Mouse (Mus musculus): ENCODE data around the gene Fem1b. TPM values are rescaled to one million over a fixed set of nuclear protein-coding genes. Genes with fewer than 3 reads are reported as not detected.

The Fem1b gene
- total and polyA plus RNA-seq, 3 experiments: 16.3 to 112 (median 94.4) TPM

DNA sequence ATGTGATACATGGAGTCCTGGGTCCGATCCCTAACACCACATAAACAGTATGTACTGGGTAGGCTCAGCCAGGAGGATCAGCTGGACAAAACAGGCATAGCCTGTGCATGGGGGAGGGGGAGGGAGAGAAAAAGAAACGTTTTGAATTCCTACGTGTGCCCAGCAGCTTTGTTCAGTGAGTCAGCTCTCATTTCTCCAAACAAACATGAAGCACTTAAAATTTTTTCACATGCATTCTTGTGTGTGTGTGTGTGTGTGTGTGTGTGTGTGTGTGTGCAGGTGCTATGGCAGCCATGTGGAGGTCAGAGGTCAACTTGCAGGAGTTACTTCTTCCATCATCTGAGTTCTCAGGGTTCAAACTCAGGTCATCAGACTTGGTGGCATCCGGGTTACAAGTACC is 36.3 kb downstream of the Fem1b start:
- no peak overlapping the region for H3K4me3 ChIP-seq (ENCODE audit: low read depth, low read length)
- peaks cover 10% of the 10 kb centered on the region for H3K36me3 ChIP-seq (replicated peaks)
- H3K9me3 ChIP-seq (replicated peaks): no peaks in the 10 kb centered on the region
- peaks cover 5% of the 10 kb centered on the region; the same call in 1 of the 2 replicates for H3K27me3 ChIP-seq (ENCODE audit: insufficient read depth, low read length)
- no peak for DNase-seq (ENCODE audit: low spot score)
- ATAC-seq (ENCODE audit: extremely low read depth, insufficient number of reproducible peaks, low FRiP score, poor library complexity, severe bottlenecking): no peak
- TF ChIP-seq POLR2AphosphoS5 (IDR thresholded peaks at IDR 0.05; ENCODE audit: insufficient replicate concordance, low read depth, low read length): no peak
- H3K4me1 ChIP-seq (ENCODE audit: insufficient read depth, low read depth, low read length): peaks cover 17% of the 10 kb centered on the region

DNA sequence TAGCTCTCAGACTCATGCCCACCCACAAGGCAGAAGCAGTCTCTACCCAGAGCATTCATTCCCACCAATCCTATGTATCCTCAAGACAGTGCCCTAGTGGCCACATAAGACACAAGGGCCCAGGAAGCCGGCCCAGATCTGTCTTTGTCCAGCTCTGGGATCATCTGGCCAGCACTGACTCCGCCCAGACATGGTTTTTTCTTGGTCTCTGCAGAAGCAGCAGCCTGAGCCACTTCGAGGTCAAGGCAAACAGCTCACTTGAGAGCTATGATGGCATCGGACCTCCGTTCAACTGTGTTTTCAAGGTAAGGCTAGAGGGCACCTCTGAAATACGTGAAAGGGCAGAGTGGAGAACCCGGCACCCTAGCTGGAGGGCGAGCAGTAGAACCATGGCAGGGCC is 39.0 kb downstream of the Fem1b start:
- ATAC-seq (ENCODE audit: extremely low read depth, insufficient number of reproducible peaks, low FRiP score, poor library complexity, severe bottlenecking) (no peak), DNase-seq (ENCODE audit: low spot score) (no peak)
- peaks cover 6% of the 10 kb centered on the region; the same call in 1 of the 2 replicates for H3K9me3 ChIP-seq (replicated peaks)
- no peak for TF ChIP-seq GATA1 (IDR thresholded peaks at IDR 0.05; ENCODE audit: borderline replicate concordance, low read length)
- TF ChIP-seq GATA2 (IDR thresholded peaks at IDR 0.05; ENCODE audit: borderline replicate concordance, low read depth, low read length): no peak
- no peak for TF ChIP-seq CTCF (IDR thresholded peaks at IDR 0.05; ENCODE audit: low read depth, low read length)
- TF ChIP-seq POLR2AphosphoS5 (IDR thresholded peaks at IDR 0.05; ENCODE audit: insufficient replicate concordance, low read depth, low read length): no peak
- no peak for TF ChIP-seq TAL1 (conservative IDR thresholded peaks at IDR 0.05; ENCODE audit: low read depth, low read length)
- H3K4me3 ChIP-seq (ENCODE audit: low read depth, low read length): no peak overlapping the region
- peaks cover 16% of the 10 kb centered on the region; the same call in 1 of the 2 replicates for H3K27me3 ChIP-seq (ENCODE audit: insufficient read depth, low read length)
- H3K4me1 ChIP-seq (ENCODE audit: insufficient read depth, low read depth, low read length): peaks cover 7% of the 10 kb centered on the region; the same call in 1 of the 2 replicates
- peaks cover 2% of the 10 kb centered on the region for H3K36me3 ChIP-seq (replicated peaks)

DNA sequence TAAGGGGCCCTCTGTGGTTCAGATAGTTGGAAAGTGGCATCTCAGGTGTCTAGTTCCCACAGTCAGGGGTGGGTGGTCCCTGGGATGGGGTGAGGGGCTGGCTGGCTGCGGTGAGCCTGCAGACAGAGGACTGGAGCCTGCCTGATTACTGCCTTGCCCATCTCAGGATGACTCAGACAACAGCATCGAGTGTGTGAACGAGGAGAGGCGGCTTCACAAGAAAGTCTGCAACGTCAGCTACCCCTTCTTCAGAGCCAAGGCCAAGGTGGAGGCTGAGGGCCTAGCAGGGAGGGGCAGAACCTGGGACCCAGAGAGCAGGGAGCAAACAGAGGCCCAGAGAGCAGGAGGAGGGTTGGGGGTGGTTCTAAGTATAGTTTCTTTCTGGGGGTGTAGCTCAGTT is 43.4 kb downstream of the Fem1b start:
- Histone ChIP-seq H3K9me3 (replicated peaks) (peaks cover 6% of the 10 kb centered on the region; the same call in 1 of the 2 replicates), H3K27me3 (ENCODE audit: insufficient read depth, low read length) (peaks cover 46% of the 10 kb centered on the region), H3K4me1 (ENCODE audit: insufficient read depth, low read depth, low read length) (no peaks in the 10 kb centered on the region), H3K36me3 (replicated peaks) (no peaks in the 10 kb centered on the region), H3K4me3 (ENCODE audit: low read depth, low read length) (no peak overlapping the region)
- DNase-seq (ENCODE audit: low spot score) (no peak), ATAC-seq (ENCODE audit: extremely low read depth, insufficient number of reproducible peaks, low FRiP score, poor library complexity, severe bottlenecking) (no peak)
- no peak for TF ChIP-seq TAL1 (conservative IDR thresholded peaks at IDR 0.05; ENCODE audit: low read depth, low read length)

DNA sequence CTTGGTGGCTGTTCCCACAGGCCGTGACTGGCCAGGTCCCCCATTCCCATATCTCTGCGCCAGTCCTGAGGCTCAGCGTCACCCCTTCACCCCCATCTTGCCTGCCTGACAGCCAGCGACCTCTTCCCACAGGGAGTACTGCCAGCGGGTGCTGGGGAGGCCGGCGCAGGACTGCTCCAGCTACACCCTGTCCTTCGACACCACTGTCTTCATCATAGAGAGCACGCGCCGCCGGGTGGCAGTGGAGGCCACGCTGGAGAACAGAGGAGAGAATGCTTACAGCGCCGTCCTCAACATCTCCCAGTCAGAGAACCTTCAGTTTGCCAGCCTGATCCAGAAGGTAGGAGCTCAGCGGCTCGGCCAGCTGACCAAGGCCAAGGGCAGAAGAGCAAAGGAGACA is 44.3 kb downstream of the Fem1b start:
- TF ChIP-seq POLR2AphosphoS5 (IDR thresholded peaks at IDR 0.05; ENCODE audit: insufficient replicate concordance, low read depth, low read length) (no peak), CTCF (IDR thresholded peaks at IDR 0.05; ENCODE audit: low read depth, low read length) (no peak), GATA1 (IDR thresholded peaks at IDR 0.05; ENCODE audit: borderline replicate concordance, low read length) (no peak), TAL1 (conservative IDR thresholded peaks at IDR 0.05; ENCODE audit: low read depth, low read length) (no peak)
- Histone ChIP-seq H3K4me3 (ENCODE audit: low read depth, low read length) (no peak overlapping the region), H3K36me3 (replicated peaks) (no peaks in the 10 kb centered on the region), H3K27me3 (ENCODE audit: insufficient read depth, low read length) (peaks cover 50% of the 10 kb centered on the region), H3K9me3 (replicated peaks) (peaks cover 6% of the 10 kb centered on the region; the same call in 1 of the 2 replicates), H3K4me1 (ENCODE audit: insufficient read depth, low read depth, low read length) (no peaks in the 10 kb centered on the region)
- no peak for ATAC-seq (ENCODE audit: extremely low read depth, insufficient number of reproducible peaks, low FRiP score, poor library complexity, severe bottlenecking)
- DNase-seq (ENCODE audit: low spot score): no peak

DNA sequence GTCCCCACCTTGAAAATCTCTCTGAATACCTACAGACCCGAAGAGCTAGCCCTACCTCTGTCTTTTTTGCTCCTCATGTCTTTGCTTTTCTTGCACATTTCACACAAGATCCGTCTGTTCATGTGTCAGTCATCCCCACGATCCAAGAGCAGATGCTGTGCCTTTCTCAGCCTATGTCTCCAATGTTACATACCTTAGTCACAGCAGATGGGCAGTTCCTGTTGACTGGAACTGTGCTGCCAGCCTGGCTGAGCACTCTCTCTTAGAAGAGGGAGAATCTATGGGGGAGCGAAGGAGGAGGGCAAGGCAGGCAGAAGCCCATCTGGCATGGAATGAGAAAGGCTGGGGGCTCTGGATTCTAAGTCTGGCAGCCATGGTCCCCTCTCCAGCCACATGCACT is 46.4 kb downstream of the Fem1b start:
- Histone ChIP-seq H3K27me3 (ENCODE audit: insufficient read depth, low read length) (peaks cover 58% of the 10 kb centered on the region), H3K9me3 (replicated peaks) (peaks cover 6% of the 10 kb centered on the region; the same call in 1 of the 2 replicates), H3K36me3 (replicated peaks) (no peaks in the 10 kb centered on the region), H3K4me3 (ENCODE audit: low read depth, low read length) (no peak overlapping the region), H3K4me1 (ENCODE audit: insufficient read depth, low read depth, low read length) (no peaks in the 10 kb centered on the region)
- no peak for TF ChIP-seq GATA1 (IDR thresholded peaks at IDR 0.05; ENCODE audit: borderline replicate concordance, low read length)
- no peak for TF ChIP-seq POLR2AphosphoS5 (IDR thresholded peaks at IDR 0.05; ENCODE audit: insufficient replicate concordance, low read depth, low read length)
- no peak for TF ChIP-seq CTCF (IDR thresholded peaks at IDR 0.05; ENCODE audit: low read depth, low read length)
- TF ChIP-seq GATA2 (IDR thresholded peaks at IDR 0.05; ENCODE audit: borderline replicate concordance, low read depth, low read length): no peak
- no peak for TF ChIP-seq TAL1 (conservative IDR thresholded peaks at IDR 0.05; ENCODE audit: low read depth, low read length)
- no peak for DNase-seq (ENCODE audit: low spot score)
- no peak for ATAC-seq (ENCODE audit: extremely low read depth, insufficient number of reproducible peaks, low FRiP score, poor library complexity, severe bottlenecking)

DNA sequence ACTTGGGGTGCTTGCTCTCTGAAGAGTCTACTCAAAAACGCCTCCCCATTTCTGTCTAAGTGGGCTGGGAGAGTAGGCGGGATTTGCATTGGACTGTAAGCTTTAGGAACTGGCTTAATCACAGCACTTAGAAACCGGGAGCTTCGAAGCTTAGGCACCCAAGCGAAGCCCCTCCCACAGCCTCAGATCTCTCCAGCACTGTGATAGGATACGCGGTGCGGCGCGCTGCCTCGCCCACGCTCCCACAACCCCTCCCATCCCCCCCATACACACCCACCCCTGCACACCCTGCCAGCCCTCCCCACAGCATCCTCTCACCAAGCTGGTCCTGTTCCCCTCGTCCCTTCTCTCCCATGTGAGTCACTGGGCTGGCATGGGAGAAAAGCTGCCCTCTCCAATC is 48.3 kb downstream of the Fem1b start:
- no peak for TF ChIP-seq TAL1 (conservative IDR thresholded peaks at IDR 0.05; ENCODE audit: low read depth, low read length)
- no peak for TF ChIP-seq CTCF (IDR thresholded peaks at IDR 0.05; ENCODE audit: low read depth, low read length)
- TF ChIP-seq GATA2 (IDR thresholded peaks at IDR 0.05; ENCODE audit: borderline replicate concordance, low read depth, low read length): no peak
- TF ChIP-seq GATA1 (IDR thresholded peaks at IDR 0.05; ENCODE audit: borderline replicate concordance, low read length): no peak
- no peak for TF ChIP-seq POLR2AphosphoS5 (IDR thresholded peaks at IDR 0.05; ENCODE audit: insufficient replicate concordance, low read depth, low read length)

DNA sequence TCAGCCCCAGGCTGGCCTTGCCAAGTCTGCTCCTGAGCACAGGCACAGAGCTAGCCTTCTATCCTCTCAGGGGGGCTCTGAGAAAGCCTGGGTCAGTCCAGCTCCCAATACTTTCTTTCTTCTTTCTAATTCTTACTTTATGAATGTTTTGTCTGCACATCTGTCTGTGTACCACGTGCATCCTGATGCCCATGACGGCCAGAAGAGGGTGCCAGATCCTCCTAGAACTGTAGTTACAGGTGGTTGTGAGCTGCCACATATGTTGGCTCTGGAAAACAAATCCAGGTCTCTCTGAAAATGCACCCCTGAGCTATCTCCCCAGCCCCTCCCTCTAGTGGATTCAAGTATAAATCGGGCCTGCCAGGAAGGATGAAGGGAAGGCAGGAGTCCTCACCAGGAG is 52.1 kb downstream of the Fem1b start:
- Histone ChIP-seq H3K4me1 (ENCODE audit: insufficient read depth, low read depth, low read length) (0 out of 2 replicates have a peak, but pooled peaks cover 2% of the 10 kb centered on the region), H3K9me3 (replicated peaks) (no peaks in the 10 kb centered on the region), H3K4me3 (ENCODE audit: low read depth, low read length) (no peak overlapping the region), H3K27me3 (ENCODE audit: insufficient read depth, low read length) (peaks cover 41% of the 10 kb centered on the region), H3K36me3 (replicated peaks) (no peaks in the 10 kb centered on the region)
- TF ChIP-seq GATA1 (IDR thresholded peaks at IDR 0.05; ENCODE audit: borderline replicate concordance, low read length): no peak
- TF ChIP-seq CTCF (IDR thresholded peaks at IDR 0.05; ENCODE audit: low read depth, low read length): no peak
- TF ChIP-seq POLR2AphosphoS5 (IDR thresholded peaks at IDR 0.05; ENCODE audit: insufficient replicate concordance, low read depth, low read length): no peak
- TF ChIP-seq GATA2 (IDR thresholded peaks at IDR 0.05; ENCODE audit: borderline replicate concordance, low read depth, low read length): no peak
- TF ChIP-seq TAL1 (conservative IDR thresholded peaks at IDR 0.05; ENCODE audit: low read depth, low read length): no peak
- DNase-seq (ENCODE audit: low spot score): no peak
- no peak for ATAC-seq (ENCODE audit: extremely low read depth, insufficient number of reproducible peaks, low FRiP score, poor library complexity, severe bottlenecking)

More for the DNA sequence above, 48.3 kb downstream of the Fem1b start:
- ATAC-seq (ENCODE audit: extremely low read depth, insufficient number of reproducible peaks, low FRiP score, poor library complexity, severe bottlenecking) (no peak), DNase-seq (ENCODE audit: low spot score) (no peak)
- no peak overlapping the region for H3K4me3 ChIP-seq (ENCODE audit: low read depth, low read length)
- H3K36me3 ChIP-seq (replicated peaks): no peaks in the 10 kb centered on the region
- peaks cover 5% of the 10 kb centered on the region; the same call in 1 of the 2 replicates for H3K9me3 ChIP-seq (replicated peaks)
- 0 out of 2 replicates have a peak, but pooled peaks cover 2% of the 10 kb centered on the region for H3K4me1 ChIP-seq (ENCODE audit: insufficient read depth, low read depth, low read length)
- H3K27me3 ChIP-seq (ENCODE audit: insufficient read depth, low read length): peaks cover 56% of the 10 kb centered on the region

All from G1E (cell line).